ENCODE assay signal across 22 mouse cellular contexts in the genomic region with DNA sequence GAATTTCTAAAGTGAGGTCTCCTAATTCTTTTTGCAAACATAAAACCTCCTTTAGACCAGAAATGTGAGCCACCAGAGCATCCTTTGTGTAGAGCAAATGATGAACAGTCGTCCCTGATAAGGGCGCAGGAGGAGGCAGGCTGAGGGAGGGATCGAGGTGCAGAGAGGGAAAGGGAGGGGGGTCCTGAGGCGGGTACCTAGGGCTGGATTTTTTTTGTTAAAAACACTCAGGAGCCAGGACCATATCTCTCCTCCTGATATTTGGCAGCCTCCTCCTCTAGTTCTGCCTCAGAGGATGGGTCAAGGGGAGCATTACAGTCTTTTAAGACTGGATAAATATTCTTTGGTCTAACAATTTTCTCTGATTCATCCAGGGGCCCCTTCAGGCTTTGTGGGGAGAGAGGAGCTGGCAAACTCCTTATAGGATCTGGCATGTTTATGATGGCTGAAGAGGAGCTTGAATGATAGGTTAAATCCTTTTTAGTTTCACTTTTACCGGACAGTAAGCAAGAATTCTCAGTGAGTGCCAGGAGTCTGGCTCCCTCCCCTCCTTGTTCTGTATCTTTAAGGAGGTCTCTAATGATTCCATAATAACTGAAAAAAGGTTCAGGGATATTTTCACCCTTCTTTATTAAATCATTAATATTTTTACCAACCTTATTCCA. TPM values are rescaled to one million over a fixed set of nuclear protein-coding genes. Genes with fewer than 3 reads are reported as not detected.
A peak's percentile ranks its signal among the peaks of the same experiment; 100 is the strongest.
DNase-seq lines count a peak whose midpoint lies in the region; ATAC-seq and TF ChIP-seq lines count a peak whose summit lies in the region.
"Had no signal": no experiment of that assay in that cellular context is flagged by ENCODE, and none has a peak within 500 bp of the region (broad histone marks: within the 10 kb centered on the region; RNA-seq: fewer than 3 reads in every experiment).

No protein-coding gene starts in this region.

- no peak for DNase-seq in gastrocnemius, adult 2 months
- DNase-seq in gastrocnemius, postnatal 10 days, result no peak
- no peak for DNase-seq in kidney, postnatal 10 days
- DNase-seq in CH12.LX (ENCODE audit: extremely low read depth), result peak; percentile 37
- no peak for DNase-seq in midbrain, embryonic 14.5 days
- DNase-seq: cerebellum, postnatal 25 days; kidney, adult 11 months; thymus, postnatal 25 days had no signal

- no peak for TF ChIP-seq CTCF in gastrocnemius, adult 2 months (IDR thresholded peaks at IDR 0.05)
- TF ChIP-seq CTCF in CH12.LX (conservative IDR thresholded peaks at IDR 0.05 in 1 of 2, IDR thresholded peaks at IDR 0.05 in 1 of 2; ENCODE audit: low read depth in 2 of 2, low read length in 2 of 2), result no peak

- peak overlapping the region; percentile 31 for H3K4me2 ChIP-seq in kidney, embryonic 16.5 days (replicated peaks; ENCODE audit: low read depth, low read length)
- peak overlapping the region; percentile 60; the same call in 1 of the 2 replicates for H3K4me2 ChIP-seq in CH12.LX (ENCODE audit: insufficient read depth, low read depth, poor library complexity, severe bottlenecking)
- no peak overlapping the region for H3K4me2 ChIP-seq in midbrain, embryonic 14.5 days (ENCODE audit: low read length)
- H3K4me2 ChIP-seq: limb, embryonic 15.5 days; midbrain, embryonic 15.5 days; neural tube, embryonic 12.5 days; stomach, embryonic 15.5 days had no signal

- no peak overlapping the region for H3K27ac ChIP-seq in gastrocnemius, adult 2 months
- no peak overlapping the region for H3K27ac ChIP-seq in kidney, embryonic 16.5 days (ENCODE audit: low read length)
- H3K27ac ChIP-seq in CH12.LX (ENCODE audit: insufficient read depth, low read depth), result peak overlapping the region; percentile 61; the same call in 1 of the 2 replicates
- no peak overlapping the region for H3K27ac ChIP-seq in brown adipose tissue, adult 24 weeks (replicated peaks; ENCODE audit: low read depth, low read length)
- H3K27ac ChIP-seq in midbrain, embryonic 14.5 days (replicated peaks; ENCODE audit: low read depth, low read length), result no peak overlapping the region
- H3K27ac ChIP-seq: limb, embryonic 15.5 days; midbrain, embryonic 15.5 days; neural tube, embryonic 12.5 days; stomach, embryonic 15.5 days had no signal

- WGBS in kidney, embryonic 16.5 days, result 44% methylated on average over 5 of the region's 5 CpGs
- WGBS in midbrain, embryonic 14.5 days, result 93% methylated on average over 5 of the region's 5 CpGs

- peak overlapping the region; percentile 64 for H3K4me3 ChIP-seq in gastrocnemius, adult 2 months
- H3K4me3 ChIP-seq in kidney, embryonic 16.5 days (ENCODE audit: low read length), result peak overlapping the region; percentile 25
- H3K4me3 ChIP-seq in CH12.LX (replicated peaks in 1 of 3; ENCODE audit: low read depth in 2 of 3, low read length in 2 of 3, poor library complexity in 1 of 3), result peak overlapping the region; percentile 63 to 93 (median 90)
- H3K4me3 ChIP-seq in brown adipose tissue, adult 24 weeks (ENCODE audit: insufficient read depth, low read depth, low read length), result peak overlapping the region; percentile 48
- H3K4me3 ChIP-seq in midbrain, embryonic 14.5 days (replicated peaks; ENCODE audit: low read depth, low read length), result no peak overlapping the region
- H3K4me3 ChIP-seq: limb, embryonic 15.5 days; midbrain, embryonic 15.5 days; neural tube, embryonic 12.5 days; stomach, embryonic 15.5 days had no signal

- H3K9me3 ChIP-seq in kidney, embryonic 16.5 days (ENCODE audit: low read length), result no peaks in the 10 kb centered on the region
- H3K9me3 ChIP-seq in CH12.LX (replicated peaks; ENCODE audit: low read length), result no peaks in the 10 kb centered on the region
- no peaks in the 10 kb centered on the region; the same call in 1 of the 2 replicates for H3K9me3 ChIP-seq in midbrain, embryonic 14.5 days (ENCODE audit: control insufficient read depth, low read length)
- H3K9me3 ChIP-seq: limb, embryonic 15.5 days; midbrain, embryonic 15.5 days; neural tube, embryonic 12.5 days; stomach, embryonic 15.5 days had no signal

- no peak for TF ChIP-seq EP300 in CH12.LX (IDR thresholded peaks at IDR 0.05; ENCODE audit: low read length)

- dilution Hi-C loops in CH12.LX (cut with MboI; ENCODE audit: extremely low pct_ligation_motif_present, extremely low pct_unique_long_range_greater_than_20kb, low sequenced_read_pairs), result no loop called here

- in situ Hi-C loops in CH12.LX (cut with MboI; ENCODE audit: low pct_ligation_motif_present, low pct_unique_long_range_greater_than_20kb, low sequenced_read_pairs), result no loop called here

- no peak for TF ChIP-seq RAD21 in CH12.LX (IDR thresholded peaks at IDR 0.05; ENCODE audit: low read depth, low read length)

- H3K79me2 ChIP-seq in CH12.LX (replicated peaks; ENCODE audit: control insufficient read depth, extremely low read depth, insufficient read depth, poor library complexity, severe bottlenecking), result peaks cover 26% of the 10 kb centered on the region; the same call in 1 of the 2 replicates

- no peak overlapping the region for H3K9ac ChIP-seq in kidney, embryonic 16.5 days (replicated peaks; ENCODE audit: low read length)
- peak overlapping the region; percentile 92 for H3K9ac ChIP-seq in CH12.LX (ENCODE audit: insufficient read depth, low read depth)
- H3K9ac ChIP-seq in midbrain, embryonic 14.5 days (replicated peaks; ENCODE audit: low read length), result no peak overlapping the region
- H3K9ac ChIP-seq: limb, embryonic 15.5 days; midbrain, embryonic 15.5 days; neural tube, embryonic 12.5 days; stomach, embryonic 15.5 days had no signal

- no peak for ATAC-seq in kidney, embryonic 16.5 days (ENCODE audit: low FRiP score, low TSS enrichment)
- no peak for ATAC-seq in midbrain, embryonic 14.5 days (ENCODE audit: low FRiP score, low TSS enrichment)
- ATAC-seq in erythroid progenitor cell, adult 5-6 weeks (replicated peaks; ENCODE audit: low FRiP score, poor library complexity, severe bottlenecking), result no peak
- ATAC-seq: activated CD4-positive, CD25-positive, alpha-beta regulatory T cell, adult 4 months; midbrain, embryonic 15.5 days had no signal

- no peaks in the 10 kb centered on the region for H3K36me3 ChIP-seq in kidney, embryonic 16.5 days (ENCODE audit: insufficient read depth, low read length)
- peaks cover 0 to 3% of the 10 kb centered on the region in 2 experiments for H3K36me3 ChIP-seq in CH12.LX (replicated peaks in 1 of 2; ENCODE audit: control insufficient read depth in 1 of 2, insufficient read depth in 1 of 2, low read length in 1 of 2)
- no peaks in the 10 kb centered on the region for H3K36me3 ChIP-seq in midbrain, embryonic 14.5 days (ENCODE audit: control insufficient read depth, insufficient read depth, low read length)
- H3K36me3 ChIP-seq: limb, embryonic 15.5 days; midbrain, embryonic 15.5 days; neural tube, embryonic 12.5 days; stomach, embryonic 15.5 days had no signal

- TF ChIP-seq POLR2A in CH12.LX (IDR thresholded peaks at IDR 0.05; ENCODE audit: low read depth, low read length), result no peak

- H3K4me1 ChIP-seq in kidney, embryonic 16.5 days (ENCODE audit: insufficient read depth, low read length), result no peaks in the 10 kb centered on the region
- peaks cover 0 to 2% of the 10 kb centered on the region in 2 experiments; a peak in 2 of 4 replicates for H3K4me1 ChIP-seq in CH12.LX (ENCODE audit: control insufficient read depth in 1 of 2, insufficient read depth in 2 of 2)
- no peaks in the 10 kb centered on the region for H3K4me1 ChIP-seq in brown adipose tissue, adult 24 weeks (ENCODE audit: control insufficient read depth, insufficient read depth, insufficient read length, low read length)
- no peaks in the 10 kb centered on the region for H3K4me1 ChIP-seq in midbrain, embryonic 14.5 days (ENCODE audit: control insufficient read depth, insufficient read depth, low read length)
- H3K4me1 ChIP-seq: limb, embryonic 15.5 days; midbrain, embryonic 15.5 days; neural tube, embryonic 12.5 days; stomach, embryonic 15.5 days had no signal

- no peaks in the 10 kb centered on the region for H3K27me3 ChIP-seq in kidney, embryonic 16.5 days (ENCODE audit: insufficient read depth, low read length)
- H3K27me3 ChIP-seq in CH12.LX (replicated peaks), result no peaks in the 10 kb centered on the region
- H3K27me3 ChIP-seq in midbrain, embryonic 14.5 days (ENCODE audit: control insufficient read depth, insufficient read depth, low read length), result no peaks in the 10 kb centered on the region
- H3K27me3 ChIP-seq: limb, embryonic 15.5 days; midbrain, embryonic 15.5 days; neural tube, embryonic 12.5 days; stomach, embryonic 15.5 days had no signal

- intact Hi-C loops in gastrocnemius, adult 2 months (cut with DNase I), result no loop called here

TF ChIP-seq in CH12.LX, 34 proteins besides CTCF, POLR2A, EP300 and RAD21:
- no peak for TF ChIP-seq USF2 (conservative IDR thresholded peaks at IDR 0.05; ENCODE audit: low read depth, low read length)
- TF ChIP-seq TCF12 (IDR thresholded peaks at IDR 0.05; ENCODE audit: low read depth, low read length), result 0 out of 2 replicates have a peak, but pooled peaks have one; percentile 3
- TF ChIP-seq ETS1 (conservative IDR thresholded peaks at IDR 0.05; ENCODE audit: low read depth, low read length), result no peak
- no peak for TF ChIP-seq CHD1 (IDR thresholded peaks at IDR 0.05; ENCODE audit: low read depth, low read length)
- TF ChIP-seq TBP (conservative IDR thresholded peaks at IDR 0.05; ENCODE audit: low read depth, low read length), result no peak
TF ChIP-seq in CH12.LX: peak in this region for 1.

RNA-seq across cellular contexts. Expression of a gene that starts 30.5 kb away (rescaled TPM):
- total RNA-seq in gastrocnemius, adult 2 months (2021), result not detected
- not detected for total RNA-seq in gastrocnemius, postnatal 10 days (2021)
- not detected in 2 replicates for polyA plus RNA-seq in kidney, embryonic 16.5 days (2015; fragmentation: Nextera tagmentation; extraction: Ambion mirVana)
- total RNA-seq in CH12.LX (2012; rRNA removed) (0.08 TPM in 1 of 2 replicates, not detected in the other), CH12.LX (2014; rRNA removed) (not detected in 2 replicates)
- 0.09 and 0.26 TPM in 2 replicates for polyA plus RNA-seq in CH12.LX (2012; ENCODE audit: insufficient read length, low read depth)
- polyA plus RNA-seq in brown adipose tissue, adult 24 weeks (2012; ENCODE audit: insufficient read depth, insufficient read length, missing spikeins), result not detected in 2 replicates
- polyA plus RNA-seq in midbrain, embryonic 14.5 days (2014; fragmentation: Nextera tagmentation; extraction: Ambion mirVana), result not detected in 2 replicates
- total RNA-seq in erythroid progenitor cell, adult 5-6 weeks (2015; ENCODE audit: low replicate concordance), result not detected in 2 replicates
- not detected in 2 replicates for total RNA-seq in erythroid progenitor cell, adult 5-6 weeks (2017; ENCODE audit: low replicate concordance)
- total RNA-seq: layer of hippocampus, adult 8-10 months; left cerebral cortex, postnatal 10 days had no signal
- polyA plus RNA-seq: activated CD4-positive, CD25-positive, alpha-beta regulatory T cell, adult 4 months; embryonic facial prominence, embryonic 11.5 days; forebrain, embryonic 11.5 days; gonadal fat pad, adult 2 months; hindbrain, embryonic 11.5 days; limb, embryonic 15.5 days; midbrain, embryonic 15.5 days; neural tube, embryonic 12.5 days; stomach, embryonic 15.5 days had no signal
